ENCODE assay signal across 22 mouse cellular contexts in genomic region chr17:80520537-80520936, GRCm38 (mm10). TPM values are rescaled to one million over a fixed set of nuclear protein-coding genes. Genes with fewer than 3 reads are reported as not detected.
DNase-seq lines count a peak whose midpoint lies in the region; ATAC-seq lines count a peak whose summit lies in the region.
"Had no signal": no experiment of that assay in that cellular context is flagged by ENCODE, and none has a peak within 500 bp of the region (broad histone marks: within the 10 kb centered on the region; RNA-seq: fewer than 3 reads in every experiment).

No protein-coding gene starts in this region.

- WGBS in midbrain, embryonic 10.5 days, result 85% methylated on average over 8 of the region's 8 CpGs
- WGBS in midbrain, embryonic 14.5 days, result 85% methylated on average over 8 of the region's 8 CpGs

- no peak overlapping the region for H3K27ac ChIP-seq in midbrain, embryonic 10.5 days (replicated peaks)
- no peak overlapping the region for H3K27ac ChIP-seq in midbrain, embryonic 14.5 days (replicated peaks; ENCODE audit: low read depth, low read length)
- H3K27ac ChIP-seq: embryonic facial prominence, embryonic 13.5 days; heart, embryonic 15.5 days; hindbrain, embryonic 15.5 days; stomach, postnatal 0 days had no signal

- H3K9ac ChIP-seq in midbrain, embryonic 14.5 days (replicated peaks; ENCODE audit: low read length), result no peak overlapping the region
- H3K9ac ChIP-seq: embryonic facial prominence, embryonic 13.5 days; heart, embryonic 15.5 days; hindbrain, embryonic 15.5 days had no signal

- H3K9me3 ChIP-seq in midbrain, embryonic 10.5 days (replicated peaks), result no peaks in the 10 kb centered on the region
- H3K9me3 ChIP-seq in midbrain, embryonic 14.5 days (ENCODE audit: control insufficient read depth, low read length), result no peaks in the 10 kb centered on the region
- H3K9me3 ChIP-seq: embryonic facial prominence, embryonic 13.5 days; heart, embryonic 15.5 days; hindbrain, embryonic 15.5 days; megakaryocyte, embryonic 14.5 days had no signal

- peaks cover 9% of the 10 kb centered on the region for H3K4me1 ChIP-seq in midbrain, embryonic 10.5 days
- H3K4me1 ChIP-seq in midbrain, embryonic 14.5 days (ENCODE audit: control insufficient read depth, insufficient read depth, low read length), result no peaks in the 10 kb centered on the region
- H3K4me1 ChIP-seq: embryonic facial prominence, embryonic 13.5 days; heart, embryonic 15.5 days; hindbrain, embryonic 15.5 days had no signal

- H3K36me3 ChIP-seq in midbrain, embryonic 10.5 days, result no peaks in the 10 kb centered on the region; the same call in 1 of the 2 replicates
- no peaks in the 10 kb centered on the region for H3K36me3 ChIP-seq in midbrain, embryonic 14.5 days (ENCODE audit: control insufficient read depth, insufficient read depth, low read length)
- H3K36me3 ChIP-seq: embryonic facial prominence, embryonic 13.5 days; heart, embryonic 15.5 days; hindbrain, embryonic 15.5 days had no signal

- H3K27me3 ChIP-seq in midbrain, embryonic 10.5 days (ENCODE audit: low read depth, poor library complexity, severe bottlenecking), result no peaks in the 10 kb centered on the region
- no peaks in the 10 kb centered on the region for H3K27me3 ChIP-seq in midbrain, embryonic 14.5 days (ENCODE audit: control insufficient read depth, insufficient read depth, low read length)
- H3K27me3 ChIP-seq: embryonic facial prominence, embryonic 13.5 days; heart, embryonic 15.5 days; hindbrain, embryonic 15.5 days; megakaryocyte, embryonic 14.5 days had no signal

- ATAC-seq in midbrain, embryonic 14.5 days (ENCODE audit: low FRiP score, low TSS enrichment), result no peak
- ATAC-seq: forebrain, embryonic 16.5 days had no signal

- no peak overlapping the region for H3K4me2 ChIP-seq in midbrain, embryonic 14.5 days (ENCODE audit: low read length)
- H3K4me2 ChIP-seq: embryonic facial prominence, embryonic 13.5 days; heart, embryonic 15.5 days; hindbrain, embryonic 15.5 days had no signal

- peak; percentile 31 for DNase-seq in kidney, adult 11 months
- no peak for DNase-seq in kidney, postnatal 10 days
- peak; percentile 9 for DNase-seq in midbrain, embryonic 10.5 days (ENCODE audit: low spot score)
- DNase-seq in midbrain, embryonic 14.5 days, result no peak
- DNase-seq in induced T-regulatory cell, adult 2 months (ENCODE audit: low read depth), result peak; percentile 36
- DNase-seq in yolk sac, embryonic 10.5 days (ENCODE audit: low spot score), result peak; percentile 49
- no peak for DNase-seq in right cerebral cortex, postnatal 14 days
- DNase-seq in spleen, adult 18-20 months, result no peak
- DNase-seq: adrenal gland, postnatal 10 days; cerebellum, adult 11-12 months; cerebellum, postnatal 14 days; gastrocnemius, postnatal 25 days; heart, postnatal 4 days; lung, adult 18-20 months; lung, postnatal 14 days; right cerebral cortex, postnatal 4 days had no signal

- no peak overlapping the region for H3K4me3 ChIP-seq in midbrain, embryonic 10.5 days
- H3K4me3 ChIP-seq in midbrain, embryonic 14.5 days (replicated peaks; ENCODE audit: low read depth, low read length), result no peak overlapping the region
- H3K4me3 ChIP-seq: embryonic facial prominence, embryonic 13.5 days; heart, embryonic 15.5 days; hindbrain, embryonic 15.5 days; megakaryocyte, embryonic 14.5 days had no signal

RNA-seq across cellular contexts. Expression of gene Sos1, which starts 40.3 kb away (rescaled TPM):
- 3.8 and 4.5 TPM in 2 replicates for polyA plus RNA-seq in midbrain, embryonic 10.5 days (2016; fragmentation: Nextera tagmentation; extraction: Ambion mirVana)
- 14.1 and 14.8 TPM in 2 replicates for polyA plus RNA-seq in midbrain, embryonic 14.5 days (2014; fragmentation: Nextera tagmentation; extraction: Ambion mirVana)

RNA-seq across cellular contexts. Expression of gene Cdkl4, which starts 57.1 kb away (rescaled TPM):
- 1.8 and 2.0 TPM in 2 replicates for polyA plus RNA-seq in midbrain, embryonic 10.5 days (2016; fragmentation: Nextera tagmentation; extraction: Ambion mirVana)
- 3.2 and 3.7 TPM in 2 replicates for polyA plus RNA-seq in midbrain, embryonic 14.5 days (2014; fragmentation: Nextera tagmentation; extraction: Ambion mirVana)

Comparison
In these comparisons a context has a peak if more than half of its experiments do, and no peak if none do; other contexts are left out.
1. DNase-seq: peak in kidney, adult 11 months (single experiment), midbrain, embryonic 10.5 days (single experiment), induced T-regulatory cell, adult 2 months (single experiment) and yolk sac, embryonic 10.5 days (single experiment); none in kidney, postnatal 10 days (single experiment), midbrain, embryonic 14.5 days (single experiment), right cerebral cortex, postnatal 14 days (single experiment) and spleen, adult 18-20 months (0 of 2).